Mouse (Mus musculus): Measurements from ENCODE around the gene Slc17a3.

Gene Slc17a3

GRCm38 (mm10) chr13:23879106-23879505 is 39.9 kb downstream of the Slc17a3 start:
- no peak for DNase-seq (ENCODE audit: low spot score)

- DNase-seq (ENCODE audit: low spot score), result no peak
These were observed 40.4 kb downstream of the Slc17a3 start for GRCm38 (mm10) chr13:23879636-23880035.

GRCm38 (mm10) chr13:23885540-23885939 is 46.3 kb downstream of the Slc17a3 start:
- DNase-seq (ENCODE audit: low spot score), result no peak

GRCm38 (mm10) chr13:23887026-23887725 is 47.9 kb downstream of the Slc17a3 start:
- DNase-seq (ENCODE audit: low spot score), result no peak

- DNase-seq (ENCODE audit: low spot score), result no peak
These were observed 49.9 kb downstream of the Slc17a3 start for GRCm38 (mm10) chr13:23889011-23889605.

- DNase-seq (ENCODE audit: low spot score), result no peak
These were observed 53.5 kb downstream of the Slc17a3 start for GRCm38 (mm10) chr13:23892592-23893268.

GRCm38 (mm10) chr13:23893269-23893593 is 54.0 kb downstream of the Slc17a3 start:
- no peak for DNase-seq (ENCODE audit: low spot score)

- no peak for DNase-seq (ENCODE audit: low spot score)
These were observed 59.0 kb downstream of the Slc17a3 start for GRCm38 (mm10) chr13:23898242-23898641.

- no peak for DNase-seq (ENCODE audit: low spot score)
These were observed 67.7 kb downstream of the Slc17a3 start for GRCm38 (mm10) chr13:23906906-23907305.

GRCm38 (mm10) chr13:23910121-23910520 is 70.9 kb downstream of the Slc17a3 start:
- no peak for DNase-seq (ENCODE audit: low spot score)
